Mouse (Mus musculus): ENCODE data around the gene Sbk1. TPM values are rescaled to one million over a fixed set of nuclear protein-coding genes. Genes with fewer than 3 reads are reported as not detected.
"Not testable (repeated sequence)": the region's sequence is repeated elsewhere in the genome, so short reads cannot be mapped to it uniquely, and the experiment has no call there.

Sbk1 gene
- total and polyA plus RNA-seq, 2 experiments from 2014 or later, result 204 to 497 TPM

- peak; percentile 93 for DNase-seq
- peak; percentile 50; the same call in 1 of the 2 replicates for ATAC-seq
- no peak overlapping the region for H3K9ac ChIP-seq
- H3K27me3 ChIP-seq (ENCODE audit: insufficient read depth, low read length), result peaks cover 5% of the 10 kb centered on the region
- no peak overlapping the region for H3K4me2 ChIP-seq (ENCODE audit: low read depth)
- peak; percentile 91 for TF ChIP-seq CTCF (IDR thresholded peaks at IDR 0.05; ENCODE audit: low read depth)
- H3K9me3 ChIP-seq (ENCODE audit: low read length), result no peaks in the 10 kb centered on the region
- 6% methylated on average over 11 of the region's 11 CpGs for WGBS
- H3K27ac ChIP-seq (ENCODE audit: low read depth, low read length), result no peak overlapping the region
- H3K4me1 ChIP-seq (ENCODE audit: insufficient read depth), result no peaks in the 10 kb centered on the region
- no peak overlapping the region for H3K4me3 ChIP-seq (ENCODE audit: low read depth, low read length)
- no peaks in the 10 kb centered on the region for H3K36me3 ChIP-seq (ENCODE audit: insufficient read depth)
These were observed 51.3 kb downstream of the Sbk1 start for GRCm38 (mm10) chr7:126323729-126324128.

- Histone ChIP-seq H3K9ac (no peak overlapping the region), H3K9me3 (ENCODE audit: low read length) (no peaks in the 10 kb centered on the region), H3K4me2 (ENCODE audit: low read depth) (no peak overlapping the region), H3K4me3 (ENCODE audit: low read depth, low read length) (no peak overlapping the region), H3K4me1 (ENCODE audit: insufficient read depth) (no peaks in the 10 kb centered on the region), H3K36me3 (ENCODE audit: insufficient read depth) (no peaks in the 10 kb centered on the region), H3K27ac (ENCODE audit: low read depth, low read length) (no peak overlapping the region), H3K27me3 (ENCODE audit: insufficient read depth, low read length) (peaks cover 5% of the 10 kb centered on the region)
- ATAC-seq (no peak), DNase-seq (no peak)
- no peak for TF ChIP-seq CTCF (IDR thresholded peaks at IDR 0.05; ENCODE audit: low read depth)
- 49% methylated on average over 3 of the region's 3 CpGs for WGBS
These were observed 52.4 kb downstream of the Sbk1 start for GRCm38 (mm10) chr7:126324791-126325190.

GRCm38 (mm10) chr7:126325576-126326273, 53.3 kb downstream of the Sbk1 start:
- H3K4me2 ChIP-seq (ENCODE audit: low read depth); ATAC-seq; H3K9me3 ChIP-seq (ENCODE audit: low read length); H3K4me1 ChIP-seq (ENCODE audit: insufficient read depth); H3K4me3 ChIP-seq (ENCODE audit: low read depth, low read length); H3K27me3 ChIP-seq (ENCODE audit: insufficient read depth, low read length); H3K27ac ChIP-seq (ENCODE audit: low read depth, low read length); DNase-seq; H3K9ac ChIP-seq; H3K36me3 ChIP-seq (ENCODE audit: insufficient read depth): not testable (repeated sequence)
- WGBS, result 21% methylated on average over 9 of the region's 9 CpGs

GRCm38 (mm10) chr7:126328848-126329247, 56.4 kb downstream of the Sbk1 start:
- not testable (repeated sequence) for H3K9ac ChIP-seq; H3K9me3 ChIP-seq (ENCODE audit: low read length); ATAC-seq; H3K4me1 ChIP-seq (ENCODE audit: insufficient read depth); H3K27ac ChIP-seq (ENCODE audit: low read depth, low read length); H3K4me3 ChIP-seq (ENCODE audit: low read depth, low read length); H3K27me3 ChIP-seq (ENCODE audit: insufficient read depth, low read length); DNase-seq; H3K36me3 ChIP-seq (ENCODE audit: insufficient read depth); H3K4me2 ChIP-seq (ENCODE audit: low read depth)
- WGBS, result 90% methylated on average over 5 of the region's 6 CpGs

GRCm38 (mm10) chr7:126329907-126330645, 57.7 kb downstream of the Sbk1 start:
- no peaks in the 10 kb centered on the region for H3K9me3 ChIP-seq (ENCODE audit: low read length)
- WGBS, result 92% methylated on average over 9 of the region's 9 CpGs
- H3K27me3 ChIP-seq (ENCODE audit: insufficient read depth, low read length), result peaks cover 5% of the 10 kb centered on the region
- no peak overlapping the region for H3K4me3 ChIP-seq (ENCODE audit: low read depth, low read length)
- no peaks in the 10 kb centered on the region for H3K4me1 ChIP-seq (ENCODE audit: insufficient read depth)
- H3K27ac ChIP-seq (ENCODE audit: low read depth, low read length), result no peak overlapping the region
- no peak overlapping the region for H3K9ac ChIP-seq
- no peaks in the 10 kb centered on the region for H3K36me3 ChIP-seq (ENCODE audit: insufficient read depth)
- ATAC-seq (no peak), DNase-seq (no peak)
- TF ChIP-seq CTCF (IDR thresholded peaks at IDR 0.05; ENCODE audit: low read depth), result no peak
- H3K4me2 ChIP-seq (ENCODE audit: low read depth), result no peak overlapping the region

- TF ChIP-seq CTCF (IDR thresholded peaks at IDR 0.05; ENCODE audit: low read depth), result no peak
- Histone ChIP-seq H3K27me3 (ENCODE audit: insufficient read depth, low read length) (peaks cover 5% of the 10 kb centered on the region), H3K9me3 (ENCODE audit: low read length) (no peaks in the 10 kb centered on the region), H3K4me1 (ENCODE audit: insufficient read depth) (no peaks in the 10 kb centered on the region), H3K4me2 (ENCODE audit: low read depth) (no peak overlapping the region), H3K27ac (ENCODE audit: low read depth, low read length) (no peak overlapping the region), H3K4me3 (ENCODE audit: low read depth, low read length) (no peak overlapping the region), H3K36me3 (ENCODE audit: insufficient read depth) (no peaks in the 10 kb centered on the region), H3K9ac (no peak overlapping the region)
- 70% methylated on average over 2 of the region's 2 CpGs for WGBS
- DNase-seq (no peak), ATAC-seq (no peak)
These were observed 58.3 kb downstream of the Sbk1 start for GRCm38 (mm10) chr7:126330693-126331092.

GRCm38 (mm10) chr7:126332691-126333090, 60.3 kb downstream of the Sbk1 start:
- H3K4me2 ChIP-seq (ENCODE audit: low read depth), result no peak overlapping the region
- no peak for DNase-seq
- no peaks in the 10 kb centered on the region for H3K4me1 ChIP-seq (ENCODE audit: insufficient read depth)
- no peaks in the 10 kb centered on the region for H3K36me3 ChIP-seq (ENCODE audit: insufficient read depth)
- no peak overlapping the region for H3K27ac ChIP-seq (ENCODE audit: low read depth, low read length)
- no peak overlapping the region for H3K9ac ChIP-seq
- no peak for ATAC-seq
- no peaks in the 10 kb centered on the region for H3K27me3 ChIP-seq (ENCODE audit: insufficient read depth, low read length)
- peak; percentile 12; the same call in 1 of the 2 replicates for TF ChIP-seq CTCF (IDR thresholded peaks at IDR 0.05; ENCODE audit: low read depth)
- no peak overlapping the region for H3K4me3 ChIP-seq (ENCODE audit: low read depth, low read length)
- no peaks in the 10 kb centered on the region for H3K9me3 ChIP-seq (ENCODE audit: low read length)
- 78% methylated on average over 3 of the region's 3 CpGs for WGBS
